Mouse (Mus musculus): ENCODE data around the gene Npff. TPM values are rescaled to one million over a fixed set of nuclear protein-coding genes. Genes with fewer than 3 reads are reported as not detected.

The Npff gene
- polyA plus RNA-seq, 1 experiment from 2014 or later, result 2.9 TPM

- WGBS, result 3% methylated on average over 34 of the region's 34 CpGs
- H3K4me1 ChIP-seq (ENCODE audit: insufficient read depth), result peaks cover 15% of the 10 kb centered on the region
- peak; percentile 93 for ATAC-seq (ENCODE audit: insufficient read depth)
These were observed 14.0 kb downstream of the Npff start for GRCm38 (mm10) chr15:102510590-102511284.

GRCm38 (mm10) chr15:102510110-102510509, 14.6 kb downstream of the Npff start:
- peak; percentile 44 for DNase-seq
- Histone ChIP-seq H3K4me3 (ENCODE audit: low read depth, low read length) (peak overlapping the region; percentile 49), H3K9ac (peak overlapping the region; percentile 49), H3K9me3 (ENCODE audit: low read depth, low read length) (no peaks in the 10 kb centered on the region), H3K4me2 (peak overlapping the region; percentile 77), H3K4me1 (ENCODE audit: insufficient read depth) (peaks cover 10% of the 10 kb centered on the region; the same call in 1 of the 2 replicates), H3K27me3 (ENCODE audit: insufficient read depth, low read length) (no peaks in the 10 kb centered on the region), H3K27ac (ENCODE audit: low read depth) (peak overlapping the region; percentile 77), H3K36me3 (ENCODE audit: insufficient read depth) (peaks cover 11% of the 10 kb centered on the region; the same call in 1 of the 2 replicates)
- 4% methylated on average over 9 of the region's 9 CpGs for WGBS
- ATAC-seq (ENCODE audit: insufficient read depth), result peak; percentile 52
- no peak for TF ChIP-seq CTCF (IDR thresholded peaks at IDR 0.05; ENCODE audit: low read depth)

More at GRCm38 (mm10) chr15:102510590-102511284, 14.0 kb downstream of the Npff start:
- Histone ChIP-seq H3K27ac (ENCODE audit: low read depth) (peak overlapping the region; percentile 77), H3K9ac (peak overlapping the region; percentile 49), H3K4me3 (ENCODE audit: low read depth, low read length) (peak overlapping the region; percentile 49), H3K27me3 (ENCODE audit: insufficient read depth, low read length) (no peaks in the 10 kb centered on the region), H3K36me3 (ENCODE audit: insufficient read depth) (peaks cover 7% of the 10 kb centered on the region; the same call in 1 of the 2 replicates), H3K9me3 (ENCODE audit: low read depth, low read length) (no peaks in the 10 kb centered on the region), H3K4me2 (peak overlapping the region; percentile 77)
- DNase-seq, result peak; percentile 94
- no peak for TF ChIP-seq CTCF (IDR thresholded peaks at IDR 0.05; ENCODE audit: low read depth)

GRCm38 (mm10) chr15:102508336-102508735, 16.4 kb downstream of the Npff start:
- no peak for ATAC-seq (ENCODE audit: insufficient read depth)
- H3K36me3 ChIP-seq (ENCODE audit: insufficient read depth), result peaks cover 29% of the 10 kb centered on the region
- no peak for TF ChIP-seq CTCF (IDR thresholded peaks at IDR 0.05; ENCODE audit: low read depth)
- H3K4me3 ChIP-seq (ENCODE audit: low read depth, low read length), result no peak overlapping the region
- peaks cover 10% of the 10 kb centered on the region; the same call in 1 of the 2 replicates for H3K4me1 ChIP-seq (ENCODE audit: insufficient read depth)
- WGBS, result 75% methylated on average over 3 of the region's 3 CpGs
- H3K9me3 ChIP-seq (ENCODE audit: low read depth, low read length), result no peaks in the 10 kb centered on the region
- H3K4me2 ChIP-seq, result no peak overlapping the region
- H3K27ac ChIP-seq (ENCODE audit: low read depth), result no peak overlapping the region
- no peak for DNase-seq
- H3K9ac ChIP-seq, result no peak overlapping the region
- H3K27me3 ChIP-seq (ENCODE audit: insufficient read depth, low read length), result no peaks in the 10 kb centered on the region

GRCm38 (mm10) chr15:102507561-102507960, 17.2 kb downstream of the Npff start:
- no peak overlapping the region for H3K4me3 ChIP-seq (ENCODE audit: low read depth, low read length)
- H3K9me3 ChIP-seq (ENCODE audit: low read depth, low read length), result no peaks in the 10 kb centered on the region
- no peaks in the 10 kb centered on the region for H3K27me3 ChIP-seq (ENCODE audit: insufficient read depth, low read length)
- ATAC-seq (ENCODE audit: insufficient read depth) (no peak), DNase-seq (no peak)
- H3K36me3 ChIP-seq (ENCODE audit: insufficient read depth), result peaks cover 36% of the 10 kb centered on the region
- H3K4me2 ChIP-seq, result no peak overlapping the region
- TF ChIP-seq CTCF (IDR thresholded peaks at IDR 0.05; ENCODE audit: low read depth), result no peak
- H3K27ac ChIP-seq (ENCODE audit: low read depth), result no peak overlapping the region
- no peak overlapping the region for H3K9ac ChIP-seq
- peaks cover 10% of the 10 kb centered on the region; the same call in 1 of the 2 replicates for H3K4me1 ChIP-seq (ENCODE audit: insufficient read depth)

GRCm38 (mm10) chr15:102506864-102507263, 17.9 kb downstream of the Npff start:
- H3K9me3 ChIP-seq (ENCODE audit: low read depth, low read length), result no peaks in the 10 kb centered on the region
- H3K4me3 ChIP-seq (ENCODE audit: low read depth, low read length), result no peak overlapping the region
- no peak overlapping the region for H3K9ac ChIP-seq
- H3K27me3 ChIP-seq (ENCODE audit: insufficient read depth, low read length), result no peaks in the 10 kb centered on the region
- no peak for DNase-seq
- no peak overlapping the region for H3K27ac ChIP-seq (ENCODE audit: low read depth)
- peaks cover 43% of the 10 kb centered on the region for H3K36me3 ChIP-seq (ENCODE audit: insufficient read depth)
- no peak for TF ChIP-seq CTCF (IDR thresholded peaks at IDR 0.05; ENCODE audit: low read depth)
- ATAC-seq (ENCODE audit: insufficient read depth), result no peak
- WGBS, result 78% methylated on average over 1 of the region's 1 CpGs
- H3K4me2 ChIP-seq, result no peak overlapping the region
- H3K4me1 ChIP-seq (ENCODE audit: insufficient read depth), result peaks cover 10% of the 10 kb centered on the region; the same call in 1 of the 2 replicates

GRCm38 (mm10) chr15:102506464-102506830, 18.3 kb downstream of the Npff start:
- H3K9ac ChIP-seq, result no peak overlapping the region
- H3K9me3 ChIP-seq (ENCODE audit: low read depth, low read length), result no peaks in the 10 kb centered on the region
- ATAC-seq (ENCODE audit: insufficient read depth), result no peak
- H3K27me3 ChIP-seq (ENCODE audit: insufficient read depth, low read length), result no peaks in the 10 kb centered on the region
- 22% methylated on average over 2 of the region's 2 CpGs for WGBS
- no peak for TF ChIP-seq CTCF (IDR thresholded peaks at IDR 0.05; ENCODE audit: low read depth)
- H3K4me2 ChIP-seq, result no peak overlapping the region
- no peak overlapping the region for H3K27ac ChIP-seq (ENCODE audit: low read depth)
- H3K4me3 ChIP-seq (ENCODE audit: low read depth, low read length), result no peak overlapping the region
- peaks cover 10% of the 10 kb centered on the region; the same call in 1 of the 2 replicates for H3K4me1 ChIP-seq (ENCODE audit: insufficient read depth)
- H3K36me3 ChIP-seq (ENCODE audit: insufficient read depth), result peaks cover 47% of the 10 kb centered on the region
- no peak for DNase-seq

GRCm38 (mm10) chr15:102505770-102506463, 18.8 kb downstream of the Npff start:
- TF ChIP-seq CTCF (IDR thresholded peaks at IDR 0.05; ENCODE audit: low read depth), result no peak
- Histone ChIP-seq H3K9ac (no peak overlapping the region), H3K27ac (ENCODE audit: low read depth) (no peak overlapping the region), H3K36me3 (ENCODE audit: insufficient read depth) (peaks cover 52% of the 10 kb centered on the region), H3K9me3 (ENCODE audit: low read depth, low read length) (no peaks in the 10 kb centered on the region), H3K4me3 (ENCODE audit: low read depth, low read length) (no peak overlapping the region), H3K4me2 (no peak overlapping the region), H3K27me3 (ENCODE audit: insufficient read depth, low read length) (no peaks in the 10 kb centered on the region), H3K4me1 (ENCODE audit: insufficient read depth) (peaks cover 5% of the 10 kb centered on the region; the same call in 1 of the 2 replicates)
- no peak for DNase-seq
- no peak for ATAC-seq (ENCODE audit: insufficient read depth)
- 73% methylated on average over 9 of the region's 9 CpGs for WGBS

All from lung, embryonic 14.5 days (tissue).